Comparison of ENCODE assay signal across 21 mouse cellular contexts in the genomic region with DNA sequence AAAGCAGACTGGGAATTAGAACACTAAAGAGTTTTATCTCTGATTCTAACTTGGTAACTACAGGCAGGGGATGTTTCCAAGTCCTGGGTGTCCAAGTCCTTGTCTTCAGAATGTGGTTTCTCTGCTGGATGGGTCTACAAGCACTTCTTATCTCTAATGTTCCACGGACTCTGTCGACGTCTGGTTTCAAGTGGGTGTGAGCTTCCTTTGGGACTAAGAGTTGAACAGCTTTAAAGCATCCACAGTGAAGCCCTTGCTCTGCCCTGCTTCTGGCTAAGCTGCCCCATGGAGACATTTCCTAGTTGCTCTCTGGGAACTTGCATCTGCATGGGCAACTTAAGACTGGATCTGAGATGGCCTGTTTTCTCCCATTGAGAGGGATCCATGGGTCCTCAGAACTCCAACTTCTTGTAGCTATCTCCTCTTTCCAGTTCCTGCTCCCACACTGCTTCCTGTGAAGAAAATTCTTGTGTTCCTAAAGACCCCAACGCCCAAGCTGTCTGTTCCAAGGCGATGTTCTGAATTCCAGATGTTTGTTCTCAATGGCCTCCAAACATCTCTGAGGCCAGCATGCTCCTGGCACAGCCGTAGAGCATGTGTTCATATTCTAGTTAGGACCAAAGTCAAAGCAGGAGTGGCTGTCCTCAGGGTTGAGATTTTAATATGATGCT. TPM values are rescaled to one million over a fixed set of nuclear protein-coding genes. Genes with fewer than 3 reads are reported as not detected.
A peak's percentile ranks its signal among the peaks of the same experiment; 100 is the strongest.
DNase-seq lines count a peak whose midpoint lies in the region; ATAC-seq and TF ChIP-seq lines count a peak whose summit lies in the region.
"Had no signal": no experiment of that assay in that cellular context is flagged by ENCODE, and none has a peak within 500 bp of the region (broad histone marks: within the 10 kb centered on the region; RNA-seq: fewer than 3 reads in every experiment).

No protein-coding gene starts in this region.

- no peak overlapping the region for H3K4me3 ChIP-seq in kidney, postnatal 0 days (replicated peaks; ENCODE audit: low read depth, low read length)
- no peak overlapping the region for H3K4me3 ChIP-seq in heart, postnatal 0 days (ENCODE audit: low read depth, low read length)
- no peak overlapping the region for H3K4me3 ChIP-seq in stomach, postnatal 0 days (ENCODE audit: low read depth, low read length)
- H3K4me3 ChIP-seq: layer of hippocampus, adult 2 months had no signal

- H3K9me3 ChIP-seq in kidney, postnatal 0 days (replicated peaks; ENCODE audit: low read length), result no peaks in the 10 kb centered on the region
- no peaks in the 10 kb centered on the region for H3K9me3 ChIP-seq in heart, postnatal 0 days (replicated peaks; ENCODE audit: control insufficient read depth, low read length)
- H3K9me3 ChIP-seq in stomach, postnatal 0 days (ENCODE audit: control insufficient read depth, low read length), result peaks cover 2% of the 10 kb centered on the region; the same call in 1 of the 2 replicates

- no peaks in the 10 kb centered on the region for H3K4me1 ChIP-seq in kidney, postnatal 0 days (replicated peaks; ENCODE audit: insufficient read depth, low read length)
- peaks cover 9% of the 10 kb centered on the region; the same call in 1 of the 2 replicates for H3K4me1 ChIP-seq in heart, postnatal 0 days (ENCODE audit: control insufficient read depth, insufficient read depth)
- H3K4me1 ChIP-seq in stomach, postnatal 0 days (replicated peaks; ENCODE audit: control insufficient read depth, insufficient read depth), result no peaks in the 10 kb centered on the region

- no peaks in the 10 kb centered on the region for H3K36me3 ChIP-seq in kidney, postnatal 0 days (ENCODE audit: insufficient read depth, low read length)
- no peaks in the 10 kb centered on the region for H3K36me3 ChIP-seq in heart, postnatal 0 days (replicated peaks; ENCODE audit: control insufficient read depth, insufficient read depth, low read length)
- H3K36me3 ChIP-seq in stomach, postnatal 0 days (ENCODE audit: control insufficient read depth, insufficient read depth, low read length), result no peaks in the 10 kb centered on the region

- DNase-seq in kidney, postnatal 0 days (ENCODE audit: low spot score), result peak; percentile 44
- no peak for DNase-seq in kidney, adult 18-20 months
- DNase-seq in urinary bladder, postnatal 14 days (ENCODE audit: low spot score), result peak; percentile 56
- DNase-seq in urinary bladder, adult 2 months (ENCODE audit: low spot score), result no peak
- DNase-seq in heart, postnatal 0 days (ENCODE audit: low spot score), result peak; percentile 20
- DNase-seq in stomach, postnatal 0 days (ENCODE audit: low spot score), result no peak
- DNase-seq: cerebellum, adult 11 months; cerebellum, postnatal 25 days; forebrain, postnatal 0 days; kidney, adult 9 months; midbrain, embryonic 14.5 days; right cerebral cortex, postnatal 14 days; thymus, adult 2 months had no signal

- no peak overlapping the region for H3K4me2 ChIP-seq in kidney, postnatal 0 days (ENCODE audit: low read length)
- no peak overlapping the region for H3K4me2 ChIP-seq in heart, postnatal 0 days (ENCODE audit: low read depth, low read length)
- H3K4me2 ChIP-seq in stomach, postnatal 0 days (replicated peaks; ENCODE audit: low read depth), result no peak overlapping the region

- TF ChIP-seq CTCF in kidney, postnatal 0 days (IDR thresholded peaks at IDR 0.05; ENCODE audit: low read depth), result no peak
- TF ChIP-seq CTCF in heart, postnatal 0 days (IDR thresholded peaks at IDR 0.05; ENCODE audit: low read depth), result no peak
- no peak for TF ChIP-seq CTCF in stomach, postnatal 0 days (IDR thresholded peaks at IDR 0.05; ENCODE audit: low read depth)

- H3K27ac ChIP-seq in kidney, postnatal 0 days, result peak overlapping the region; percentile 31; the same call in 1 of the 2 replicates
- H3K27ac ChIP-seq in heart, postnatal 0 days (ENCODE audit: low read depth), result peak overlapping the region; percentile 18; the same call in 1 of the 2 replicates
- peak overlapping the region; percentile 45 for H3K27ac ChIP-seq in stomach, postnatal 0 days (replicated peaks)
- H3K27ac ChIP-seq: hindbrain, postnatal 0 days; layer of hippocampus, adult 2 months had no signal

- no peak for ATAC-seq in kidney, postnatal 0 days (replicated peaks; ENCODE audit: low FRiP score, low read depth)
- ATAC-seq in heart, postnatal 0 days (ENCODE audit: insufficient read depth, low read depth), result peak; percentile 30; the same call in 1 of the 2 replicates
- no peak for ATAC-seq in stomach, postnatal 0 days (ENCODE audit: low FRiP score, low TSS enrichment)
- ATAC-seq in inflammation-experienced regulatory T-cells, adult 6 months, result no peak
- ATAC-seq in granulocyte monocyte progenitor cell, adult 5-6 weeks (replicated peaks; ENCODE audit: poor library complexity, severe bottlenecking), result no peak
- ATAC-seq: forebrain, postnatal 0 days; hindbrain, postnatal 0 days had no signal

- TF ChIP-seq EP300 in heart, postnatal 0 days (IDR thresholded peaks at IDR 0.05; ENCODE audit: low read depth), result no peak
- no peak for TF ChIP-seq EP300 in stomach, postnatal 0 days (optimal IDR thresholded peaks at IDR 0.05)

- WGBS in kidney, postnatal 0 days, result 65% methylated on average over 6 of the region's 6 CpGs
- 32% methylated on average over 6 of the region's 6 CpGs for WGBS in heart, postnatal 0 days
- 51% methylated on average over 6 of the region's 6 CpGs for WGBS in stomach, postnatal 0 days

- no peak overlapping the region for H3K9ac ChIP-seq in kidney, postnatal 0 days (ENCODE audit: low read depth, low read length)
- no peak overlapping the region for H3K9ac ChIP-seq in heart, postnatal 0 days (replicated peaks; ENCODE audit: low read depth, low read length)
- H3K9ac ChIP-seq in stomach, postnatal 0 days (ENCODE audit: low read length), result no peak overlapping the region
- H3K9ac ChIP-seq: forebrain, postnatal 0 days had no signal

- H3K27me3 ChIP-seq in kidney, postnatal 0 days (ENCODE audit: insufficient read depth, low read length), result no peaks in the 10 kb centered on the region
- H3K27me3 ChIP-seq in heart, postnatal 0 days (ENCODE audit: control insufficient read depth, insufficient read depth, low read length), result no peaks in the 10 kb centered on the region
- H3K27me3 ChIP-seq in stomach, postnatal 0 days (ENCODE audit: control insufficient read depth, insufficient read depth, low read length), result no peaks in the 10 kb centered on the region

RNA-seq across cellular contexts. Expression of a gene that starts 26.8 kb away (rescaled TPM):
- polyA plus RNA-seq in kidney, postnatal 0 days (2015; fragmentation: Nextera tagmentation; extraction: Ambion mirVana), result 0.17 TPM in 1 of 2 replicates, not detected in the other
- 0.10 and 0.28 TPM in 2 replicates for polyA plus RNA-seq in urinary bladder, adult 2 months (2012; rRNA removed)
- total RNA-seq in heart, postnatal 0 days (2014; rRNA removed; ENCODE audit: low replicate concordance), result not detected in 2 replicates
- 0.16 TPM in 1 of 2 replicates, not detected in the other for polyA plus RNA-seq in heart, postnatal 0 days (2015; fragmentation: Nextera tagmentation; extraction: Ambion mirVana)
- polyA plus RNA-seq in stomach, postnatal 0 days (2015; fragmentation: Nextera tagmentation; extraction: Ambion mirVana), result 0.15 TPM in 1 of 2 replicates, not detected in the other
- polyA plus RNA-seq in inflammation-experienced regulatory T-cells, adult 6 months (2017; shearing (Covaris generic)), result not detected
- total RNA-seq in granulocyte monocyte progenitor cell, adult 5-6 weeks (2014; fragmentation: Nextera tagmentation), result not detected in 2 replicates
- not detected in 2 replicates for total RNA-seq in granulocyte monocyte progenitor cell, adult 5-6 weeks (2017)
- total RNA-seq: forebrain, postnatal 0 days; hindbrain, postnatal 0 days; layer of hippocampus, adult 2 months; left cerebral cortex, postnatal 10 days; liver, adult 2 months had no signal
- polyA plus RNA-seq: C2C12; embryonic facial prominence, embryonic 11.5 days; forebrain, postnatal 0 days; liver, adult 2 months; midbrain, embryonic 14.5 days; thymus, adult 2 months had no signal

RNA-seq across cellular contexts. Expression of a gene that starts 45.0 kb away (rescaled TPM):
- polyA plus RNA-seq in kidney, postnatal 0 days (2015; fragmentation: Nextera tagmentation; extraction: Ambion mirVana), result 83.6 and 83.7 TPM in 2 replicates
- 44.5 and 51.3 TPM in 2 replicates for polyA plus RNA-seq in urinary bladder, adult 2 months (2012; rRNA removed)
- 26.3 and 27.4 TPM in 2 replicates for total RNA-seq in heart, postnatal 0 days (2014; rRNA removed; ENCODE audit: low replicate concordance)
- 39.0 and 47.0 TPM in 2 replicates for polyA plus RNA-seq in heart, postnatal 0 days (2015; fragmentation: Nextera tagmentation; extraction: Ambion mirVana)
- 67.2 and 71.1 TPM in 2 replicates for polyA plus RNA-seq in stomach, postnatal 0 days (2015; fragmentation: Nextera tagmentation; extraction: Ambion mirVana)
- polyA plus RNA-seq in inflammation-experienced regulatory T-cells, adult 6 months (2017; shearing (Covaris generic)), result 10 to 100 TPM; 57.5 to 81.6 (median 63.6) TPM
- 23.8 and 24.3 TPM in 2 replicates for total RNA-seq in granulocyte monocyte progenitor cell, adult 5-6 weeks (2014; fragmentation: Nextera tagmentation)
- total RNA-seq in granulocyte monocyte progenitor cell, adult 5-6 weeks (2017), result 37.7 and 48.3 TPM in 2 replicates

Comparison
In these comparisons a context has a peak if more than half of its experiments do, and no peak if none do; other contexts are left out.
1. DNase-seq: peak in kidney, postnatal 0 days (single experiment), urinary bladder, postnatal 14 days (single experiment) and heart, postnatal 0 days (single experiment); none in kidney, adult 18-20 months (single experiment), urinary bladder, adult 2 months (single experiment) and stomach, postnatal 0 days (single experiment).
2. Peak in every context shown above with its lines, with median percentiles within 50 percentile points of each other: H3K27ac ChIP-seq.